Mouse (Mus musculus) midbrain, embryonic 13.5 days (tissue): ENCODE data around the gene Mapkbp1. TPM values are rescaled to one million over a fixed set of nuclear protein-coding genes. Genes with fewer than 3 reads are reported as not detected.

Experiments used
- ATAC-seq: fragments of 200-750 bp; cut with Nextera tagmentation; 2 replicates; pipeline ENCODE4 v1.8.0; 2017; ENCODE audit warnings: mild to moderate bottlenecking, moderate TSS enrichment, moderate library complexity
- H3K27ac ChIP-seq: fragments of 300-500 bp; sonication (generic); 2 replicates; pipeline ENCODE4 v1.5.1; 2015; ENCODE audit warnings: inconsistent platforms, mild to moderate bottlenecking, moderate library complexity
- H3K27me3 ChIP-seq: fragments of 300-500 bp; sonication (generic); 2 replicates; pipeline ENCODE4 v1.6.1; 2015; ENCODE audit warnings: mild to moderate bottlenecking, inconsistent platforms
- H3K36me3 ChIP-seq: fragments of 300-500 bp; sonication (generic); 2 replicates; pipeline ENCODE4 v1.6.1; 2015; ENCODE audit warnings: mild to moderate bottlenecking, inconsistent platforms
- H3K4me1 ChIP-seq: fragments of 300-500 bp; sonication (generic); replicated peaks from 2 replicates; pipeline ENCODE4 v1.6.1; 2015; ENCODE audit warnings: inconsistent platforms
- H3K4me2 ChIP-seq: fragments of 300-500 bp; sonication (generic); replicated peaks from 2 replicates; pipeline ENCODE4 v1.6.1; 2015; ENCODE audit warnings: moderate library complexity, mild to moderate bottlenecking, inconsistent platforms
- H3K4me3 ChIP-seq: fragments of 300-500 bp; sonication (generic); replicated peaks from 2 replicates; pipeline ENCODE4 v1.5.1; 2015; ENCODE audit warnings: mild to moderate bottlenecking, inconsistent platforms
- H3K9ac ChIP-seq: fragments of 300-500 bp; sonication (generic); replicated peaks from 2 replicates; pipeline ENCODE4 v1.6.1; 2015; ENCODE audit warnings: mild to moderate bottlenecking, inconsistent platforms
- H3K9me3 ChIP-seq: fragments of 300-500 bp; sonication (generic); 2 replicates; pipeline ENCODE4 v1.6.1; 2016; ENCODE audit warnings: mild to moderate bottlenecking, inconsistent platforms
- WGBS: fragments of 180-500 bp; shearing (Covaris S2); methylation state at CpG from one replicate; pipeline ENCODE4 v1.1.7; 2015; 5-methylcytosine and 5-hydroxymethylcytosine counted together
- polyA plus RNA-seq: library from polyadenylated mRNA; unstranded; fragments of >200 nt; fragmentation: Nextera tagmentation; extraction: Ambion mirVana; gene quantifications from 2 replicates; pipeline ENCODE4 v1.2.1, GENCODE M21; 2015

The Mapkbp1 gene
- polyA plus RNA-seq, 1 experiment from 2014 or later, result 6.0 TPM

DNA sequence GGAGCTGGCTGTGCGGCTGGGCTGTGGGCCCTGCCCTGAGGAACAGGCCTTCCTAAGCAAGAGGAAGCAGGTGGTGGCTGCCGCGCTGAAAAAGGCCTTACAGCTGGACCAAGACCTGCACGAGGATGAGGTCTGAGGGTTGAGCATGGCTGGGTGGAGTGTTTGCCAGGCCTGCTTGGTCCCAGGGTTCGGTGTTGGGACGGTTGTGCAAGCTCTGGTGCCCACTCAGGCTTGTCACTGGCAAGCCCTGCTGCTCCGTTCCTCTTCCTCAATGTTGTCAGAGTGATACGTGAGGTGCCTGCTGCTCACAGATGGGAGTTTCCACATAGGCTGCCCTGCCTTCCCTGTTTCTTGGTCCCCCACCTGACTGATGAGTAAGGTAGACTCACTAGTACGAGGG is 65.2 kb downstream of the Mapkbp1 start:
- no peaks in the 10 kb centered on the region for H3K4me1 ChIP-seq
- H3K36me3 ChIP-seq, result peaks cover 100% of the 10 kb centered on the region
- WGBS, result 95% methylated on average over 9 of the region's 9 CpGs

DNA sequence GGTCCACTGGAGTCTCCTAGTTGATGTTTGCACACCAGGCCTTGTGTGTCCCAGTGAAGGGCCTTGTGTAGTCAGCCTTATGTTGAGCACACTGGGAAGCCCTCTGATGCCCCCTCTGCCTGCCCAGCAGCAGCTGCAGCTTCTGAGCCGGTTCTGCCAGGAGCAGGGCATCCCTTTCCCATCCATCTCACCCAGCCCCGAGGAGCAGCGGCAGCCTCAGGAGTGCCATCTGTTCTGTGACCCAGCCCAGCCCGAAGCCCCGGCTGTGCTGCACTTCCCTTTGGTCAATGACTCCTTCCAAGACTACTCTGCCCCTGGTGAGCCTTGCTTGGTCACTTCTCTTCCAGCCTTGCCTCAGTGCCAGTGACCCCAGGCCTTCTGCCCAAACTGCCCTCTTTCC is 68.5 kb downstream of the Mapkbp1 start:
- no peaks in the 10 kb centered on the region for H3K4me1 ChIP-seq
- no peak for ATAC-seq
- no peak overlapping the region for H3K4me2 ChIP-seq
- no peaks in the 10 kb centered on the region for H3K27me3 ChIP-seq
- WGBS, result 94% methylated on average over 5 of the region's 5 CpGs
- H3K9me3 ChIP-seq, result no peaks in the 10 kb centered on the region
- no peak overlapping the region for H3K27ac ChIP-seq
- H3K36me3 ChIP-seq, result peaks cover 68% of the 10 kb centered on the region
- no peak overlapping the region for H3K9ac ChIP-seq
- no peak overlapping the region for H3K4me3 ChIP-seq

More for the DNA sequence above, 65.2 kb downstream of the Mapkbp1 start:
- Histone ChIP-seq H3K4me2 (no peak overlapping the region), H3K27ac (no peak overlapping the region), H3K9ac (no peak overlapping the region), H3K4me3 (no peak overlapping the region), H3K27me3 (no peaks in the 10 kb centered on the region), H3K9me3 (no peaks in the 10 kb centered on the region)
- ATAC-seq, result no peak

DNA sequence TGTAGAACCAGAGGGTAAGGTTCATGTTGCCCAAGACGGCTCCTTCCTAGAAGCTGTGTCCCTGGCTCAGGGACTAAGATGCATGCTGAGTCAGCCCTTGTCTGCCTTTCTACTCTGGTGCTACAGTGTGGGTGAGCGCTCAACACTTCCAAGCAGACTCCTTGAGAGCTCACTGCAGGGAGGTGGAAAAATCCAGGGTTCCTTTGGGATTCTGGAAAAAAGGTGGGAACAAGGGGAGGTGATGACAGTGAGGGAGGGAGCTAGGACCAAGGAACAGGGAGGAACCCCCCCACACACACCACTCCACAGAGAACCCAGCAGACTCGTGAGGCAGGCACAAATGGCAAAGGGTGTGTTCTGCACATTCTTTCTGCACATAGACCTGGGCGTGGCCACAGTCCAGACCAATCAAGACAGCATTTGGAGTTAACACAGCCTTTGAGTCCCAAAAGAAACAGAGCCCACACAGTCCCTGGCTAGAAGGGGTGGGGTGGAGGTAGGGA is 71.7 kb downstream of the Mapkbp1 start:
- Histone ChIP-seq H3K9ac (no peak overlapping the region), H3K4me2 (no peak overlapping the region), H3K27ac (no peak overlapping the region), H3K9me3 (no peaks in the 10 kb centered on the region), H3K4me1 (0 out of 2 replicates have a peak, but pooled peaks cover 2% of the 10 kb centered on the region), H3K27me3 (no peaks in the 10 kb centered on the region), H3K4me3 (no peak overlapping the region), H3K36me3 (peaks cover 36% of the 10 kb centered on the region)
- ATAC-seq, result no peak
- WGBS, result 67% methylated on average over 4 of the region's 4 CpGs

DNA sequence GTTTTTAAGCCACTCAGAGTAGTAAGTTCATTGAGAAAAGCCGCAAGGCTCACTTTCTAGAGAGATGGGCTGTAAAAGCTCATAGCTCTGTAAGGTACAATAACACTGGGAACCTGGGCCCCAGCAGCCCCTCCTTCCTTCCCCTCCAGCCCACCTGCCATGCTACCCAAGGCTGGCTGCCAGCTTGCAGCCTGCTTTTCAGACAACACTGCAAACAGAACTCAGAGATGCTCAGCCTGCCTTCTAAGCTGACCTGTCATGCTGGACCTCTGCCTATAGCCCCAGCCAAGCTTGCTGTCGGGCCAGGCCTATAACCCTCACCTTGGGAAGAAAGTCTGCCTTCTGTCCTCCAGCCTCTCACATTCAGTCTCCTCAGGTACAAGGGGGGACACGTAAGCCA is 72.2 kb downstream of the Mapkbp1 start:
- ATAC-seq, result no peak
- H3K9ac ChIP-seq, result no peak overlapping the region
- WGBS, result 80% methylated on average over 3 of the region's 3 CpGs
- no peaks in the 10 kb centered on the region for H3K27me3 ChIP-seq
- H3K36me3 ChIP-seq, result peaks cover 31% of the 10 kb centered on the region
- H3K9me3 ChIP-seq, result no peaks in the 10 kb centered on the region
- H3K4me1 ChIP-seq, result 0 out of 2 replicates have a peak, but pooled peaks cover 2% of the 10 kb centered on the region
- H3K4me2 ChIP-seq, result no peak overlapping the region
- no peak overlapping the region for H3K4me3 ChIP-seq
- no peak overlapping the region for H3K27ac ChIP-seq

DNA sequence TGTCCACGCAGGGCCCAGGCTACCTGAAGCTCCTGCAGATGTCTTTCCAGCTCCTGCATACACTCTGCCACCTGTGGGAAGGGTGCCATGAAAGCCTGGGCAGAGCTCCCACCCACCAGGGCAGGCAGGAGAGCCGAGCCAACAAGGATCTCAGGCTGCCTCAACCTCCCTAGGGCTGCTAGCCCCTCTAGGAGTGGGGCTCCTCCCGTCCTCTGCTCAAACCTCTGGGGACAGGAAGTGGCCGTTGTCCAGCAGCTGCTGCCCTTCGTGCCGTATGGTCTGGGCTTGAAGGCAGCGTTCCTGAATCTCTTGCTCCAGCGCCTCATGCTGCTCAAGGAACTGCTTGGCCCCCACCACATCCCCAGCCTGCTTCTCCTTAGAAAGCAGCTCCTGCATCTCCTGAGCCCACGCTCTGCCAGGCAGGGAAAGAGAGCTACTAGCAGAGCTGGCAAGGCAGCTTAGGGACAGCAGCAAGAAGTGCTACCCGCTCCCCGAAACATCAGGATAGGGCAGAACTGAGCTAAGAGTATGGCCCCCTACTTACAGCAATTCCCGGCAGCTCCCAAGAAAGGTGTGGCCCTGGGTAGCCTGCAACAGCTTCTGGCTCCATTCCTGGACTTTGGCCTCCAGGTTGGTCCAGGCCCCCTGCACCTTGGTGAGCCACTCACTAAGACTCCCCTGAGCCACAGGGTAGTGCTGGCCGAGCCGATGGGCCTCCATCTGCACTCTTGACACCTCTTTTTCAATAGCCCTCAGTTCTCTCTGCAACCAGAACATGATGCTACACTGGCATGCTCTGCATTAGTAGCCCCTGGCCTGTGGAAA is 74.2 kb downstream of the Mapkbp1 start:
- no peak overlapping the region for H3K4me3 ChIP-seq
- H3K36me3 ChIP-seq, result peaks cover 11% of the 10 kb centered on the region
- 0 out of 2 replicates have a peak, but pooled peaks cover 2% of the 10 kb centered on the region for H3K4me1 ChIP-seq
- no peak for ATAC-seq
- no peak overlapping the region for H3K27ac ChIP-seq
- no peaks in the 10 kb centered on the region for H3K9me3 ChIP-seq
- H3K27me3 ChIP-seq, result no peaks in the 10 kb centered on the region
- WGBS, result 75% methylated on average over 14 of the region's 14 CpGs
- H3K4me2 ChIP-seq, result no peak overlapping the region
- no peak overlapping the region for H3K9ac ChIP-seq

DNA sequence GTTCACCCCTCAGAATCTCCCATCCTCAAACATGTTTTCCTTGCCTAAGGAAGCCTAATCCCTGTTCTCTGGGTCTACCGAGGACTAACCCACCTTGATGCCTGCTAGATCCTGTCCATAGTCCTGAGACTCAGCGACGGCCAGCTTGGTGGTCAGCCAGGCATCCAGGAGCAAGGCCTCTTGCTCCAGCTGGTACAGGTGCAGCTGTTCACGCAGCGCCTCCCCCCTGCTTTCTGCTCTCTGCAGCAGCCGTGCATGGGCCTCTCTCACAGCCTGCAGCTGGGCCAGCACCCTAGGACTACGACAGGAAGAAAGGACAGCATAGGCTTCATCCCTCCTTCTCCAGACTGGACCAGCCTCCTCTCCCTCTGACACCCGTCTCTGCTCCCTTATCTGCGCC is 75.7 kb downstream of the Mapkbp1 start:
- Histone ChIP-seq H3K4me2 (no peak overlapping the region), H3K9ac (no peak overlapping the region), H3K27me3 (no peaks in the 10 kb centered on the region), H3K27ac (no peak overlapping the region), H3K4me1 (0 out of 2 replicates have a peak, but pooled peaks cover 2% of the 10 kb centered on the region), H3K36me3 (no peaks in the 10 kb centered on the region), H3K9me3 (no peaks in the 10 kb centered on the region), H3K4me3 (no peak overlapping the region)
- no peak for ATAC-seq
- 79% methylated on average over 9 of the region's 9 CpGs for WGBS

DNA sequence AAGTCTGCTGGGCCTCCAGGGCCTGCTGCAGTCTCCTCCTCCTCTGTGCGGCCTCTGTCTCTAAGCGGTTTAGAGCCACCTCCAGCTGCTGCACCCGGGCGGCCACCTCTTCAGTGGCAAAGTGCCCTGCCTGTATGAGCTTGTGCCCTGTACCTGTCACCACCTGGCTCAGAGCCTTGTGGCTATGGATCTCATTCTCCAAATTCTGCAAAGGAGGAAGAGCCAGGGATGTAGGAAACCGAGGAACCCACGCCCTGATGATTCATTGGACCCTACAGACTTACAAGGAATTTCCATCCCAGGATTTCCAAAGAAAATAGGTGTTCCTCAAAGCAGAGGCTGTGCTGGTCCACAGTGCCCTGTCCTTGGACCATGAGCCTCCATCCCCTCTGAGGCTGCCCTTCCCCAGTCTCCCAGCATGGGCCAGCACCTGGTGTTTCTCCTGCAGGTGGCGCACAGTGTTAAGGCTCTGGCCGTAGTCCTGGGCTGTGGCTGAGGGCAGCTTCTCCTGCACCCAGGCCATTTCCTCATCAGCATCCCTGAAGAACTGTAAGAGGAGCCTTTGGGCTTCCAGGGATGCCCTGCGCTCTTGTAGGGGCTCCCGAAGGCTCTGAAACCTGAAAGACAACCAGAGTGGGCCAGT is 77.3 kb downstream of the Mapkbp1 start:
- Histone ChIP-seq H3K9ac (no peak overlapping the region), H3K4me1 (0 out of 2 replicates have a peak, but pooled peaks cover 2% of the 10 kb centered on the region), H3K27ac (no peak overlapping the region), H3K9me3 (no peaks in the 10 kb centered on the region), H3K4me3 (no peak overlapping the region), H3K4me2 (no peak overlapping the region), H3K27me3 (no peaks in the 10 kb centered on the region), H3K36me3 (no peaks in the 10 kb centered on the region)
- ATAC-seq, result 0 out of 2 replicates have a peak, but pooled peaks have one; percentile 73
- WGBS, result 62% methylated on average over 10 of the region's 10 CpGs

DNA sequence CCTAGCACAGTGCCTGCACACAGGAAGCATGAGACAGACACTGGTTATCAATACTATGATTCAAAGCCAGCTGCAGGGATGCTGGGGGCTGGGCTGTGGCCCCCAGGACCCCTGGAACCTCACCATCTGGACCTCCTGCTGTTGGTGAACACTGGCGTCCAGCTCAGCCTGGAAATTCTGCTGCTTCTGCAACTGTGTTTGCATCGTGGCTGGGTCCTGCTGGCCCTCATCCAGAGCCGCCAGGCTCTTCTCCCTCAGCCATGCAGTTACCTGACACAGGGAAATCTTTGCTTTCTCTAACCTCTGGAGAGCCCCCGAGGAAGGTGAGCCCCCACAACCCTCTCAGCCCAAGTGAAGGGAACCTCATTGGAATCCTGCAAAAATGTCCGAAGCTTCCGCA is 78.9 kb downstream of the Mapkbp1 start:
- Histone ChIP-seq H3K4me3 (no peak overlapping the region), H3K9ac (no peak overlapping the region), H3K9me3 (no peaks in the 10 kb centered on the region), H3K4me2 (no peak overlapping the region), H3K27me3 (no peaks in the 10 kb centered on the region), H3K27ac (no peak overlapping the region), H3K36me3 (no peaks in the 10 kb centered on the region), H3K4me1 (0 out of 2 replicates have a peak, but pooled peaks cover 1% of the 10 kb centered on the region)
- WGBS, result 65% methylated on average over 6 of the region's 6 CpGs
- ATAC-seq, result no peak

DNA sequence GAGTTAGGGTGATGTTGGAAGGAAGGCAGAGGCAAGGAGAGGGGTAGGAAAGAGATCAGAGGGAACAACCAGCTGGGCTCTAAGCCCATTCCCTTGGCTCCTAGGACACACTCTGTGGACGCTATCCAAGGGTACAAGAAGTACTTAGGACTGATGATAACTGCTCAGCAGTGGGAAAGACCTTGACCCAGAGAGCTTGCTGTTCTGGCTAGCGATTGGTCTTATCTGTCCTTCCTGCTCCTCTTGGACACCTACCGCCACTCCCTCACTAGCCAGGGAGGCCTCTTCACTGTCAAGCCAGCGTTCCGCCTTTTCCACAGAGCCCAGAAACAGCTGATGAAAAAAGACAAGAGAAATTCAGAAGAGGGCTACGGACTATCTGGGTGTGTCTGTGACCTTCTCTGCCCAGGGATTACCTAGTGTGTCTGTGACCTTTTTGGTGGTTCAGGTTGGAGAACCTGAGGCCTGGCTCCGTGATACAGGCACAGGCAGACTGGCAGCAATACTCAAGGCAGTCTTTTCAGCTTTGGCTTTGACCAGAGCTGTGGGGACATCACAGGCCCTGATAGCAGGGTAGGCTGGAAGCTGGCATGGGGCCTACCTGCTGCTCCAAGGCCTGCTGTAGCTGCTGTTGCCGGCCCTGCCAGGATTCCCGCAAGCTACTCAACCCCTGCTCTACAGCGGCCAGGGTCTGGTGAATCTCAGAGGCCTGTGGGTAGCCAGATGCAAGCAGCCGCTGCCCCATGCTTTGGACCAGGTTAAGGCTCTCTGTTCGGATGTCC is 82.5 kb downstream of the Mapkbp1 start:
- Histone ChIP-seq H3K36me3 (no peaks in the 10 kb centered on the region), H3K4me2 (no peak overlapping the region), H3K27me3 (no peaks in the 10 kb centered on the region), H3K4me1 (no peaks in the 10 kb centered on the region), H3K27ac (no peak overlapping the region), H3K9me3 (no peaks in the 10 kb centered on the region), H3K9ac (no peak overlapping the region), H3K4me3 (no peak overlapping the region)
- no peak for ATAC-seq
- 92% methylated on average over 12 of the region's 12 CpGs for whole genome bisulfite sequencing

DNA sequence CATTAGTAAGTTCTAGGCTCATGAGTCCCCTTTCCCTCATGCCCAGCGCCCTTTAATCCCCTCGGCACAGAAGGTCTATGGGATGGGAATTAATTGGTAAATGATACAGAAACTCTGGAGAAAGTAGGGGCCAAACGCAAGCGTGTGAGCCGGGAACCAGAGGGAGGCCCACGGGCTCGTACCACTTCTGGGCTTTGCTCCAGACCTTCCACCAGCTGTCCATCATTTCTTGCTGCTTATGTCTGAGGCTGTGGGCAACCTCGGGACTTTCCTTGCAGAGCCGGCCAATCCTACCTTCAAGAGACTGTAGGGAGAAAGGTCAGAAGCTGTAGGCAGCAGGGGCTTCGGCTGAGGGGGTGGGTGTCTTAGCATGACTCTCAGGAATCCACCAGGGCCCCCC is 83.4 kb downstream of the Mapkbp1 start:
- 91% methylated on average over 10 of the region's 10 CpGs for WGBS
- Histone ChIP-seq H3K9me3 (no peaks in the 10 kb centered on the region), H3K4me3 (no peak overlapping the region), H3K4me1 (no peaks in the 10 kb centered on the region), H3K4me2 (no peak overlapping the region), H3K27ac (no peak overlapping the region), H3K9ac (no peak overlapping the region), H3K27me3 (no peaks in the 10 kb centered on the region), H3K36me3 (no peaks in the 10 kb centered on the region)
- ATAC-seq, result no peak

DNA sequence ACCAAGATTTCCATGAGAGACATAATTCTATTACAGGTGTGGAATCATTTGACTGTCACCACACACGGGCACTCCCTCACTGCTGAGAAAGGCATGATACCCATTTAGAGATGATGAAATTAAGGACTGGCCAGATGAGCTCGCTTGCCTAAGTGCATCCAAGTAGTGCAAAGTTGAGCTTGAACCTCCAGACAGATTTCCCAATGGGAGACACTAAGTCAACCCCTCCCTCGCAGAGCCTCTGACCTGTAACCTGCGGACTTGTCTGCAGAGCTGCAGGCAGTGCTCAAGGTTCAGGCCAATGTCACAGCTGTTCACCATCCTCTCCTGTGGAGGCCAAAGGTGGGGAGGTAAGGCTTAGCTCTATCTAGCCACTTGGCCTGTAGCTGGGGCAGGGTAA is 86.3 kb downstream of the Mapkbp1 start:
- no peak overlapping the region for H3K27ac ChIP-seq
- no peak overlapping the region for H3K4me2 ChIP-seq
- no peaks in the 10 kb centered on the region for H3K27me3 ChIP-seq
- WGBS, result 86% methylated on average over 4 of the region's 4 CpGs
- no peak for ATAC-seq
- no peak overlapping the region for H3K4me3 ChIP-seq
- H3K4me1 ChIP-seq, result no peaks in the 10 kb centered on the region
- H3K9ac ChIP-seq, result no peak overlapping the region
- no peaks in the 10 kb centered on the region for H3K36me3 ChIP-seq
- no peaks in the 10 kb centered on the region for H3K9me3 ChIP-seq

DNA sequence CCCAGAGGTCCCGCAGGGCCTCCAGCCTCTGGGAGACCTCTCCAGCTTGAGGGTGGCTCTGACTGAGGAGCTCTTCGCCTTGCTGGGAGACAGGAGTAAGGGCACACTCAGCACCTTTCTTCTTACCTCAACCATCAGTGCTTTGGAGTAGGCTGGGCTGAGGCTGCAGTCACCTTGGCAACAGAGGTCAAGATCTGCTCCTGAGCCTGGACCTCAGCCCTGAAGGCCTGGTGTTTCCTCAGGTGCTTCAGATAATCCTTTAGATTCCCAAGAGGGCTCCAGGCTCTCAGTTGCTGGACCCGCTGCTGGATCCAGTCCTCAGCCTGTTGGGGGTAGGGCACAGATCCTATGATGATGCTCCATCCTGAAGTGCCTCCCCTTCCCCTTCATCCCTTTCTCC is 87.0 kb downstream of the Mapkbp1 start:
- no peak overlapping the region for H3K9ac ChIP-seq
- no peaks in the 10 kb centered on the region for H3K9me3 ChIP-seq
- no peaks in the 10 kb centered on the region for H3K4me1 ChIP-seq
- no peaks in the 10 kb centered on the region for H3K36me3 ChIP-seq
- H3K4me2 ChIP-seq, result no peak overlapping the region
- H3K27me3 ChIP-seq, result no peaks in the 10 kb centered on the region
- no peak for ATAC-seq
- no peak overlapping the region for H3K27ac ChIP-seq
- 86% methylated on average over 3 of the region's 3 CpGs for WGBS
- H3K4me3 ChIP-seq, result no peak overlapping the region
